Comparison of ENCODE assay signal across 8 mouse cellular contexts in the genomic region with DNA sequence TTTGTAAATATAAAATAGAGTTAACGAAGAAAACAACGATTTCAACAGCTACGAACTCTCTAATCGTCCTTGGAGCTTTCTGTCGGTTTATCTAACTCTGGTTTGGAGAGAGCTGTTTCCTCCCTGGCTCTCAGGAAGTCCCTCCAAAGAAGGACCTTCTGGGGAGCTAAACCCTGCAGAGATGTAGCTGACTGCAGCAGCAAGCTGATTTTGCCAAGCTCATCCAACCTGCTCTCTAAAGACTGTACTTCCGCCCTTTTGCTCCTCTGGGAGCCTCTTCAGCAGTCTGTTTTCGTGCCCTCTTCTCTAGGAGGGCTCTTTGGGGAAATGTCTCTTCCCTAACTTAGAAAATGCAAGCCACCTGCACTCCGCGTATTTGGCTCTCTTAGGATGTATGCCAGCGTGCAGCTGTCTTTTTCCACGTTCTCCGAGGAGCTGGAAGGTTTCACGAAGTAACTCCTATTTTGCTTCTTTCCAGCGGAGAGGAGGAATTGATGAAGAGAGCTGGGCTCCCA.
DNase-seq lines count a peak whose midpoint lies in the region; ATAC-seq and TF ChIP-seq lines count a peak whose summit lies in the region.
"Had no signal": no experiment of that assay in that cellular context is flagged by ENCODE, and none has a peak within 500 bp of the region (broad histone marks: within the 10 kb centered on the region; RNA-seq: fewer than 3 reads in every experiment).

No protein-coding gene starts in this region.

- no peak overlapping the region for H3K27ac ChIP-seq in intestine, embryonic 14.5 days (ENCODE audit: low read depth)
- no peak overlapping the region for H3K27ac ChIP-seq in intestine, postnatal 0 days (ENCODE audit: low read depth, low read length)
- H3K27ac ChIP-seq in hindbrain, postnatal 0 days, result no peak overlapping the region

- peak overlapping the region; percentile 23 for H3K4me2 ChIP-seq in intestine, embryonic 14.5 days (ENCODE audit: low read length)
- no peak overlapping the region for H3K4me2 ChIP-seq in intestine, postnatal 0 days (replicated peaks; ENCODE audit: low read depth)
- peak overlapping the region; percentile 43 for H3K4me2 ChIP-seq in hindbrain, postnatal 0 days (ENCODE audit: low read depth, low read length)

- no peak overlapping the region for H3K9ac ChIP-seq in intestine, embryonic 14.5 days (ENCODE audit: low read length)
- H3K9ac ChIP-seq in intestine, postnatal 0 days (ENCODE audit: low read depth, low read length), result no peak overlapping the region
- no peak overlapping the region for H3K9ac ChIP-seq in hindbrain, postnatal 0 days (replicated peaks; ENCODE audit: low read length)

- no peak for DNase-seq in intestine, embryonic 14.5 days (ENCODE audit: low spot score)
- DNase-seq in brain, adult 2 months (ENCODE audit: low read depth, low spot score), result peak; percentile 68
- DNase-seq in hindbrain, postnatal 0 days (ENCODE audit: low spot score), result no peak
- DNase-seq in urinary bladder, postnatal 25 days (ENCODE audit: low spot score), result no peak

- no peaks in the 10 kb centered on the region for H3K27me3 ChIP-seq in intestine, embryonic 14.5 days (replicated peaks; ENCODE audit: control insufficient read depth, insufficient read depth, low read length)
- no peaks in the 10 kb centered on the region for H3K27me3 ChIP-seq in intestine, postnatal 0 days (replicated peaks; ENCODE audit: control insufficient read depth, insufficient read depth, low read length)
- H3K27me3 ChIP-seq in E14TG2a.4 (ENCODE audit: insufficient read depth, low read length), result no peaks in the 10 kb centered on the region
- H3K27me3 ChIP-seq in hindbrain, postnatal 0 days (ENCODE audit: insufficient read depth, low read length), result no peaks in the 10 kb centered on the region
- H3K27me3 ChIP-seq: Patski had no signal

- TF ChIP-seq CTCF in intestine, postnatal 0 days (IDR thresholded peaks at IDR 0.05; ENCODE audit: low read depth), result no peak
- TF ChIP-seq CTCF in E14TG2a.4 (conservative IDR thresholded peaks at IDR 0.05; ENCODE audit: low read length), result no peak
- TF ChIP-seq CTCF in hindbrain, postnatal 0 days (IDR thresholded peaks at IDR 0.05; ENCODE audit: low read depth), result no peak

- H3K4me3 ChIP-seq in intestine, embryonic 14.5 days (ENCODE audit: low read depth, low read length), result no peak overlapping the region
- H3K4me3 ChIP-seq in intestine, postnatal 0 days (ENCODE audit: low read depth, low read length), result no peak overlapping the region
- H3K4me3 ChIP-seq in E14TG2a.4 (replicated peaks; ENCODE audit: low read length), result peak overlapping the region; percentile 27
- H3K4me3 ChIP-seq in hindbrain, postnatal 0 days (ENCODE audit: low read length), result peak overlapping the region; percentile 16; the same call in 1 of the 2 replicates

- no peaks in the 10 kb centered on the region for H3K4me1 ChIP-seq in intestine, embryonic 14.5 days (replicated peaks; ENCODE audit: control insufficient read depth, insufficient read depth, low read length)
- H3K4me1 ChIP-seq in intestine, postnatal 0 days (replicated peaks; ENCODE audit: control insufficient read depth, insufficient read depth, low read length), result no peaks in the 10 kb centered on the region
- peaks cover 8% of the 10 kb centered on the region for H3K4me1 ChIP-seq in E14TG2a.4 (replicated peaks; ENCODE audit: low read depth, low read length)
- no peaks in the 10 kb centered on the region for H3K4me1 ChIP-seq in hindbrain, postnatal 0 days (ENCODE audit: insufficient read depth, low read length)

- WGBS in intestine, embryonic 14.5 days, result 48% methylated on average over 14 of the region's 14 CpGs
- 58% methylated on average over 14 of the region's 14 CpGs for WGBS in intestine, postnatal 0 days
- 50% methylated on average over 14 of the region's 14 CpGs for WGBS in hindbrain, postnatal 0 days

- ATAC-seq in intestine, embryonic 14.5 days (replicated peaks; ENCODE audit: low FRiP score, low TSS enrichment, low read depth), result no peak
- no peak for ATAC-seq in intestine, postnatal 0 days
- no peak for ATAC-seq in hindbrain, postnatal 0 days
- no peak for ATAC-seq in megakaryocyte-erythroid progenitor cell, adult 5-6 weeks (replicated peaks; ENCODE audit: low FRiP score, low TSS enrichment, poor library complexity, severe bottlenecking)
- ATAC-seq: Patski had no signal

- H3K36me3 ChIP-seq in intestine, embryonic 14.5 days (ENCODE audit: control insufficient read depth, insufficient read depth, low read length), result no peaks in the 10 kb centered on the region
- no peaks in the 10 kb centered on the region for H3K36me3 ChIP-seq in intestine, postnatal 0 days (ENCODE audit: control insufficient read depth, insufficient read depth)
- no peaks in the 10 kb centered on the region for H3K36me3 ChIP-seq in E14TG2a.4 (ENCODE audit: insufficient read depth, low read length)
- no peaks in the 10 kb centered on the region for H3K36me3 ChIP-seq in hindbrain, postnatal 0 days (ENCODE audit: insufficient read depth, low read length)

- no peaks in the 10 kb centered on the region for H3K9me3 ChIP-seq in intestine, embryonic 14.5 days (ENCODE audit: control insufficient read depth, low read length)
- H3K9me3 ChIP-seq in intestine, postnatal 0 days (ENCODE audit: control insufficient read depth), result no peaks in the 10 kb centered on the region
- H3K9me3 ChIP-seq in E14TG2a.4 (ENCODE audit: low read length), result no peaks in the 10 kb centered on the region
- no peaks in the 10 kb centered on the region for H3K9me3 ChIP-seq in hindbrain, postnatal 0 days (ENCODE audit: low read length)

Comparison
In these comparisons a context has a peak if more than half of its experiments do, and no peak if none do; other contexts are left out.
1. H3K4me3 ChIP-seq: peak in E14TG2a.4 (single experiment) and hindbrain, postnatal 0 days (single experiment); none in intestine, embryonic 14.5 days (single experiment) and intestine, postnatal 0 days (single experiment).